In the genomic region with DNA sequence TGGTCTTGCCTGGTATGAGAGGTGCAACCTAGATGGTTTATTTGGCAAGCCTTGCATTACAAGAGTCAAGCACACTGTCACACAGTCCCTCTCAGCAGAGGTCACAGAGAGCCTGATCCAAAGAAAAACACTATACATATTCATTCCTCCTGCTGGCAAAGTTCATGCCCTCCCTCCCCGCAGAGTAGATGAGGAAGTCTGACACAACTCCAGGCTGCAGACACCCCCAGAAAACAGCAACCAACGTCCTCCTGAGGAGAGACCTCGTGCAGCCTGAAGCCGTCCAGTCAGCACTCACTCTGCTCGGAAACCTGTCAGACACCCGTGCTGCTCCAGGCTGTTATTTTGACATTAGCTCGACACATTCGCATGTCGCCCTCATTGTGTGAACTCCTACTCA, we compare ENCODE assay signal across 17 mouse cellular contexts.
DNase-seq lines count a peak whose midpoint lies in the region; ATAC-seq and TF ChIP-seq lines count a peak whose summit lies in the region.
"Had no signal": no experiment of that assay in that cellular context is flagged by ENCODE, and none has a peak within 500 bp of the region (broad histone marks: within the 10 kb centered on the region; RNA-seq: fewer than 3 reads in every experiment).

No protein-coding gene starts in this region.

- 36% methylated on average over 9 of the region's 9 CpGs for WGBS in hindbrain, embryonic 13.5 days
- 28% methylated on average over 9 of the region's 9 CpGs for WGBS in hindbrain, embryonic 11.5 days
- 28% methylated on average over 9 of the region's 9 CpGs for WGBS in lung, postnatal 0 days

- H3K9ac ChIP-seq in hindbrain, embryonic 13.5 days, result no peak overlapping the region
- H3K9ac ChIP-seq in hindbrain, embryonic 11.5 days (ENCODE audit: low read depth, low read length), result no peak overlapping the region
- H3K9ac ChIP-seq in lung, postnatal 0 days (replicated peaks; ENCODE audit: low read depth), result no peak overlapping the region
- H3K9ac ChIP-seq: limb, embryonic 15.5 days; midbrain, embryonic 12.5 days had no signal

- no peaks in the 10 kb centered on the region for H3K9me3 ChIP-seq in hindbrain, embryonic 13.5 days
- no peaks in the 10 kb centered on the region for H3K9me3 ChIP-seq in hindbrain, embryonic 11.5 days (ENCODE audit: control insufficient read depth, low read length)
- H3K9me3 ChIP-seq in lung, postnatal 0 days (ENCODE audit: low read length), result no peaks in the 10 kb centered on the region
- H3K9me3 ChIP-seq: limb, embryonic 15.5 days; midbrain, embryonic 12.5 days had no signal

- no peaks in the 10 kb centered on the region for H3K27me3 ChIP-seq in hindbrain, embryonic 13.5 days
- H3K27me3 ChIP-seq in hindbrain, embryonic 11.5 days (ENCODE audit: control insufficient read depth, insufficient read depth, low read length), result no peaks in the 10 kb centered on the region
- H3K27me3 ChIP-seq in lung, postnatal 0 days (replicated peaks; ENCODE audit: insufficient read depth, low read length), result no peaks in the 10 kb centered on the region
- H3K27me3 ChIP-seq: limb, embryonic 15.5 days; midbrain, embryonic 12.5 days had no signal

- peak; percentile 25 for DNase-seq in embryo, embryonic 10 days (ENCODE audit: low spot score)
- no peak for DNase-seq in embryo, embryonic 9.5 days (ENCODE audit: extremely low spot score)
- no peak for DNase-seq in hindbrain, embryonic 11.5 days (ENCODE audit: low spot score)
- no peak for DNase-seq in lung, postnatal 0 days (ENCODE audit: low spot score)
- no peak for DNase-seq in lung, postnatal 36 days
- no peak for DNase-seq in thymus, postnatal 14 days
- DNase-seq: adrenal gland, adult 2 months; cerebellum, postnatal 14 days; gastrocnemius, postnatal 10 days; heart, postnatal 10 days; lung, adult 2 months; right cerebral cortex, postnatal 4 days had no signal

- H3K36me3 ChIP-seq in hindbrain, embryonic 13.5 days, result no peaks in the 10 kb centered on the region
- no peaks in the 10 kb centered on the region for H3K36me3 ChIP-seq in hindbrain, embryonic 11.5 days (ENCODE audit: control insufficient read depth, insufficient read depth, low read length)
- no peaks in the 10 kb centered on the region for H3K36me3 ChIP-seq in lung, postnatal 0 days (ENCODE audit: insufficient read depth, low read length)
- H3K36me3 ChIP-seq: limb, embryonic 15.5 days; midbrain, embryonic 12.5 days had no signal

- no peak overlapping the region for H3K27ac ChIP-seq in hindbrain, embryonic 13.5 days
- H3K27ac ChIP-seq in hindbrain, embryonic 11.5 days (ENCODE audit: low read depth, low read length), result no peak overlapping the region
- H3K27ac ChIP-seq in lung, postnatal 0 days (ENCODE audit: low read length), result no peak overlapping the region
- H3K27ac ChIP-seq: limb, embryonic 15.5 days; midbrain, embryonic 12.5 days had no signal

- peaks cover 3% of the 10 kb centered on the region; the same call in 1 of the 2 replicates for H3K4me1 ChIP-seq in hindbrain, embryonic 13.5 days (replicated peaks)
- H3K4me1 ChIP-seq in hindbrain, embryonic 11.5 days (replicated peaks; ENCODE audit: control insufficient read depth, insufficient read depth, low read length), result no peaks in the 10 kb centered on the region
- H3K4me1 ChIP-seq in lung, postnatal 0 days (ENCODE audit: insufficient read depth, low read depth, low read length), result no peaks in the 10 kb centered on the region
- H3K4me1 ChIP-seq: limb, embryonic 15.5 days; midbrain, embryonic 12.5 days had no signal

- TF ChIP-seq EP300 in lung, postnatal 0 days (IDR thresholded peaks at IDR 0.05), result no peak

- H3K4me3 ChIP-seq in hindbrain, embryonic 13.5 days, result no peak overlapping the region
- H3K4me3 ChIP-seq in hindbrain, embryonic 11.5 days (ENCODE audit: low read depth, low read length), result no peak overlapping the region
- no peak overlapping the region for H3K4me3 ChIP-seq in lung, postnatal 0 days (ENCODE audit: low read depth, low read length)
- H3K4me3 ChIP-seq: limb, embryonic 15.5 days; midbrain, embryonic 12.5 days had no signal

- H3K4me2 ChIP-seq in hindbrain, embryonic 13.5 days, result no peak overlapping the region
- no peak overlapping the region for H3K4me2 ChIP-seq in hindbrain, embryonic 11.5 days (replicated peaks; ENCODE audit: low read depth, low read length)
- H3K4me2 ChIP-seq in lung, postnatal 0 days (replicated peaks; ENCODE audit: low read depth, low read length), result no peak overlapping the region
- H3K4me2 ChIP-seq: limb, embryonic 15.5 days; midbrain, embryonic 12.5 days had no signal

- ATAC-seq in hindbrain, embryonic 13.5 days (ENCODE audit: low FRiP score), result peak; percentile 21; the same call in 1 of the 2 replicates
- ATAC-seq in hindbrain, embryonic 11.5 days (ENCODE audit: low FRiP score), result no peak
- ATAC-seq in lung, postnatal 0 days, result peak; percentile 28; the same call in 1 of the 2 replicates
- ATAC-seq in frontal cortex, adult (ENCODE audit: low TSS enrichment), result no peak
- ATAC-seq: Patski had no signal

- no peak for TF ChIP-seq CTCF in lung, postnatal 0 days (IDR thresholded peaks at IDR 0.05)

Comparison
In these comparisons a context has a peak if more than half of its experiments do, and no peak if none do; other contexts are left out.
1. ATAC-seq: peak in hindbrain, embryonic 13.5 days (single experiment) and lung, postnatal 0 days (single experiment); none in hindbrain, embryonic 11.5 days (single experiment) and frontal cortex, adult (single experiment).